22 mouse cellular contexts compared by ENCODE assay signal in the genomic region with DNA sequence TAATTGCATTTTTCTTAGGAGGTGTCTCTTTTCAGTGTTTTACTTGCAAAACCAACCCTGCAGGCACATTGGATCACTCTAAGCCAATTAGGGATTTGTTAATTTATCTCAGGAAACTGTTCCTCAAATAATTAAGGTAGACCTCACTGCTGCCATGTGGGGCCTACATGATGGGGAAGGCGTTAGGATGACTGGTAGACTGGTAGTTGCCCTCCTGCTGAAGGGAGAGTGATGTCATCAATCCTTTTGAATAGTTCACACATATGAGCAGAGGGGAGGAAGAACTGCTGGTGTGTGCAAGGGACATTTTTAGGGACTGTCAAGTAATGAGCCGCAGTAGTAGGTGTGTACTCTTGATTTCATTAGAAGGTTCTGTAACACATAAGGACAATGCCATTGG.
"Had no signal": no experiment of that assay in that cellular context is flagged by ENCODE, and none has a peak within 500 bp of the region (broad histone marks: within the 10 kb centered on the region; RNA-seq: fewer than 3 reads in every experiment).

No protein-coding gene starts in this region.

- H3K4me2 ChIP-seq: lung, embryonic 15.5 days; midbrain, embryonic 12.5 days; neural tube, embryonic 13.5 days; neural tube, embryonic 15.5 days; stomach, embryonic 15.5 days had no signal

- H3K27ac ChIP-seq: lung, embryonic 15.5 days; midbrain, embryonic 10.5 days; midbrain, embryonic 12.5 days; neural tube, embryonic 13.5 days; neural tube, embryonic 15.5 days; stomach, embryonic 15.5 days; stomach, postnatal 0 days had no signal

- H3K36me3 ChIP-seq: lung, embryonic 15.5 days; midbrain, embryonic 10.5 days; midbrain, embryonic 12.5 days; neural tube, embryonic 13.5 days; neural tube, embryonic 15.5 days; stomach, embryonic 15.5 days had no signal

- H3K9me3 ChIP-seq: lung, embryonic 15.5 days; midbrain, embryonic 10.5 days; midbrain, embryonic 12.5 days; neural tube, embryonic 13.5 days; neural tube, embryonic 15.5 days; stomach, embryonic 15.5 days had no signal

- ATAC-seq: liver, postnatal 0 days; lung, postnatal 0 days; midbrain, embryonic 16.5 days had no signal

- DNase-seq: liver, postnatal 0 days; lung, adult 2 months; lung, postnatal 14 days; lung, postnatal 4 days; retina, postnatal 1 day; right cerebral cortex, adult 18-20 months; right cerebral cortex, postnatal 25 days; right cerebral cortex, postnatal 4 days; spleen, adult 18-20 months; thymus, adult 2 months; thymus, postnatal 25 days; thymus, postnatal 4 days had no signal

- H3K27me3 ChIP-seq: lung, embryonic 15.5 days; midbrain, embryonic 12.5 days; neural tube, embryonic 13.5 days; neural tube, embryonic 15.5 days; stomach, embryonic 15.5 days had no signal

- H3K4me3 ChIP-seq: lung, embryonic 15.5 days; midbrain, embryonic 10.5 days; midbrain, embryonic 12.5 days; myocyte; neural tube, embryonic 13.5 days; neural tube, embryonic 15.5 days; stomach, embryonic 15.5 days had no signal

- H3K4me1 ChIP-seq: lung, embryonic 15.5 days; midbrain, embryonic 10.5 days; midbrain, embryonic 12.5 days; neural tube, embryonic 13.5 days; neural tube, embryonic 15.5 days; stomach, embryonic 15.5 days had no signal

- H3K9ac ChIP-seq: liver, postnatal 0 days; lung, embryonic 15.5 days; midbrain, embryonic 12.5 days; neural tube, embryonic 13.5 days; neural tube, embryonic 15.5 days; stomach, embryonic 15.5 days had no signal
